Mouse (Mus musculus) spleen, adult 2 months (tissue): ENCODE data around the gene Cpsf7. TPM values are rescaled to one million over a fixed set of nuclear protein-coding genes. Genes with fewer than 3 reads are reported as not detected.

Experiments used
- DNase-seq, 2 experiments: peaks; one replicate each; pipeline versions ENCODE4 v3.0.0 to v3.0.0-alpha.2; 2012 to 2021; ENCODE audit warnings: low spot score in 2 of 2, low read depth in 1 of 2
- H3K27ac ChIP-seq: fragments of 200-500 bp; 2 replicates; pipeline ENCODE4 v1.5.1; 2012; ENCODE audit warnings: low read length, inconsistent platforms; ENCODE audit not compliant: insufficient read depth
- H3K27me3 ChIP-seq: fragments of 200-500 bp; 2 replicates; pipeline ENCODE4 v1.6.1; 2012; ENCODE audit warnings: mild to moderate bottlenecking, moderate library complexity, low read length, inconsistent platforms; ENCODE audit not compliant: control insufficient read depth, insufficient read depth
- H3K36me3 ChIP-seq: fragments of 200-500 bp; 2 replicates; pipeline ENCODE4 v1.6.1; 2012; ENCODE audit warnings: mild to moderate bottlenecking, low read length, inconsistent platforms; ENCODE audit not compliant: control insufficient read depth, insufficient read depth
- H3K4me1 ChIP-seq: fragments of 200-500 bp; 2 replicates; pipeline ENCODE4 v1.6.1; 2011; ENCODE audit warnings: inconsistent platforms; ENCODE audit not compliant: control insufficient read depth, insufficient read depth, insufficient read length
- H3K4me3 ChIP-seq: fragments of 200-500 bp; 2 replicates; pipeline ENCODE4 v1.5.1; 2011; ENCODE audit warnings: mild to moderate bottlenecking, inconsistent platforms; ENCODE audit not compliant: insufficient read depth, insufficient read length; ENCODE audit errors: extremely low read depth
- CTCF ChIP-seq: fragments of 200-500 bp; IDR thresholded peaks from 2 replicates; pipeline ENCODE4 v1.5.1; 2011; ENCODE audit warnings: mild to moderate bottlenecking, inconsistent platforms; ENCODE audit not compliant: insufficient read depth, insufficient read length, insufficient replicate concordance; ENCODE audit errors: extremely low read depth
- POLR2A ChIP-seq: fragments of 200-500 bp; IDR thresholded peaks from 2 replicates; pipeline ENCODE4 v1.6.1; 2011; ENCODE audit warnings: low read depth, low read length, inconsistent platforms
- WGBS: fragments of 180-500 bp; shearing (Covaris S2); methylation state at CpG from one replicate; pipeline ENCODE4 v1.1.7; 2018; 5-methylcytosine and 5-hydroxymethylcytosine counted together
- polyA plus RNA-seq: library from polyadenylated mRNA; depleted of rRNA; stranded (reverse); fragments of >200 nt; gene quantifications from 2 replicates; pipeline ENCODE4 v1.2.3, GENCODE M21; 2012

Gene Cpsf7
- polyA plus RNA-seq, 1 experiment: 39.9 TPM

DNA sequence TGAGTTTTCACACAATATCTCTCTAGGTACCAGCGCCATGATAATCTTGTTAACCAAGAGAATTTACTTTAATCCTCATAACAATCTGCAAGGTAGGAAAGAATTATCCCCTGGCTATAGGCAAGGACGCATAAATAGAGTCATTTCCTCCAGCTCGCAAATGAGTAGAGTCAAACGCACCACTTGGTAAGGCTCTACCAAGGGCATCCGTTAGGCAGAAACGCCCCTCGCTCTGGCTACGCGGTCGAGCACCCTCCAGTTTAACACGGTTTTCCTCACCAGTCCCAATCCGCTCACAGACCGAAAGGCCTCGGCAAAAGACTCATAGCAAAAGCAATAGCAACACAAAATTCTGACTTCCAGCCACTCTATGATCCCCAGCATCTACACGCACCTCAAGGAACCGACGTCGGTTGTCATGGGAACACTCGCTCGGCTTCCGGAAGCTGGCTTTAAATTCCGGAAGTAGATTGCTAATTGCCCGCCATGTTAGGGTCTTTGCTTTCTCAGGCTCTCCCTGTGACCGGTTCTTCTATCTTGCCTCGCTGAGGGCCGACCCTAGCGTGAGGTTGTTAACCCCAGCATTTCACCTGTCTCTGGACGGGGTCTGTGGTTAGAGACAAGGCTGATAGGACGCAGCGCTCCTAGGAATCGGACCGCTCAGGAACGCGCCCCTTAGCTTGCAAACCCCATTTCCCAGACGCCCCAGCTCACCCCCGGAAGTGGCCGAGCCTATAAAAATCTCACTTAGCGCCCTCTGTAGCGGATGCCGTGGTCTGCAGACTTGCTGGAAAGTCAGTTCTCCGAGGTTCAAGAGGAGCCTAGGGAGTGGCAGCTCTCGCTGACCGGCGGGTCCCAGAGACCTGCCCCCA lies 51.9 kb downstream of the Cpsf7 start, which contains the start of the genes Cyb561a3 and Tmem138:
Gene Cyb561a3 (plus strand): TSS at position 483 of the 872 bp plus-strand sequence.
Gene Tmem138 (minus strand): TSS at position 673 of the 872 bp plus-strand sequence.
- H3K27ac ChIP-seq: peak within 1 kb of the TSS; percentile 93
- DNase-seq: peak; percentile 90 to 95
- peaks cover 10% of the 10 kb centered on the region for H3K36me3 ChIP-seq
- under 1% methylated on average over 44 of the region's 44 CpGs for WGBS
- no peaks in the 10 kb centered on the region for H3K27me3 ChIP-seq
- H3K4me1 ChIP-seq: peaks cover 2% of the 10 kb centered on the region; the same call in 1 of the 2 replicates
- TF ChIP-seq CTCF: peak; percentile 35; the same call in 1 of the 2 replicates
- peak; percentile 83 for TF ChIP-seq POLR2A
- peak within 1 kb of the TSS; percentile 92 for H3K4me3 ChIP-seq

DNA sequence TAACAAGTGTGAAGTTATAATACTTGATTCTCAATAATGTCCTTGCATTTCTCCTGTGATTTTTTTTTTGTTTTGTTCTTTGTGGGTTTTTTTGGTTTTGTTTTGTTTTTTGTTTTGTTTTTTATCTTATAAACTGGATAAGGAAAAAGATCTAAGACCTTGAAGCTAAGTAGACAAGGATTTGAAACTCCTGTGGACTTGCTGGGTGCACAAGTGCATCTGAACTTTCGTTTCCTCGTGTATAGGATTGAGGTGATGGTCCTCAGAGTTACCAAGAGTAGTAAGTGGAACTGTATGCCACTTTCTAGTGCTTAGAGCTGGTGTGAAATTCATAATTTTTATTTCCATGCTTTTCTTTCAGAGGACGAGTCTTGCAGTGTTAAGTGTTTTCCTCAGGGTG lies 55.0 kb downstream of the Cpsf7 start:
- 32% methylated on average over 3 of the region's 3 CpGs for WGBS
- H3K4me1 ChIP-seq: peaks cover 8% of the 10 kb centered on the region; the same call in 1 of the 2 replicates
- no peak for TF ChIP-seq POLR2A
- no peak for TF ChIP-seq CTCF
- peak overlapping the region; percentile 76 for H3K27ac ChIP-seq
- H3K27me3 ChIP-seq: no peaks in the 10 kb centered on the region
- H3K4me3 ChIP-seq: no peak overlapping the region
- DNase-seq: no peak
- H3K36me3 ChIP-seq: peaks cover 6% of the 10 kb centered on the region; the same call in 1 of the 2 replicates

DNA sequence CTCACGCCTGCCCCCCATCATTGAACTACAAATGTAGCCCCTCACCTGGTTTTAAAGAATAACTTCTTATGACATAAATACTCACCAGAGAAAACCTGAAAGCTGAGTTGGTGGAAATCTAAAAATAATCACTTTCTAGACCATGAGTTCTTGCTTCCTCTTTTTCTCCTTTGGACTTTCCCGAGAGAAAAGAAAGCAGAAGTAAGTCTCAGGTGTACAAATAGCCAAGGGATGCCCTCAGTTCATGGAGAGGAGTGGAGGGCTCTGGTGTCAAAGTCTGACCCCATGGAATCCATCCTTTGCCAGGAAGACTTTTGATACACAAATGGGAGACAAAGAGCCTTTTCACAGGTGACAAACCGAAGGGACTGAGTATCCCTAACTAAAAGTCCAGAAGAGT lies 55.7 kb downstream of the Cpsf7 start:
- peak in 1 of 2 experiments; percentile 67 for DNase-seq
- TF ChIP-seq CTCF: no peak
- no peak for TF ChIP-seq POLR2A
- Histone ChIP-seq H3K27ac (peak overlapping the region; percentile 80), H3K36me3 (peaks cover 6% of the 10 kb centered on the region; the same call in 1 of the 2 replicates), H3K4me3 (no peak overlapping the region), H3K4me1 (peaks cover 8% of the 10 kb centered on the region; the same call in 1 of the 2 replicates), H3K27me3 (no peaks in the 10 kb centered on the region)
- WGBS: 22% methylated on average over 3 of the region's 3 CpGs

DNA sequence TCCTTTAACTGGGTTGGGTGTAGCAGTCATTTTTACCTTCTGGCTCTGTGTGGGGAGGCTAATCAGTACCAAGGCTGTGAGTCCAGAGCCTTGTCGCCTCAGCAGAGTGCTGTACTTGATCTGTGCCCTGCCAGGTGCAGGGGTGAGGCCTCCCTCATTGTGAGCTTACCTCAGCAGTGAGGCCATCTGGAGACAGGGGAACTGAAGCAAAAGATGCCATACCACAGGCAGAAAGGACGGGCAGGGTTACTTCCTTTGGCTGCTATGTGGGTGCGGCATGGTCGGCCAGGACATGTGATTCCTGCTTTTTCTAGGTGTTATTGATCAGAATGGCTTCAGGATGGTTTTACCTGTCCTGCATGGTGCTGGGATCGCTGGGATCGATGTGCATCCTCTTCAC lies 56.9 kb downstream of the Cpsf7 start:
- no peaks in the 10 kb centered on the region for H3K27me3 ChIP-seq
- peaks cover 11% of the 10 kb centered on the region for H3K36me3 ChIP-seq
- H3K4me1 ChIP-seq: peaks cover 8% of the 10 kb centered on the region; the same call in 1 of the 2 replicates
- TF ChIP-seq CTCF (no peak), POLR2A (peak; percentile 10; the same call in 1 of the 2 replicates)
- peak; percentile 46 to 81 for DNase-seq
- H3K27ac ChIP-seq: peak overlapping the region; percentile 80
- WGBS: 54% methylated on average over 6 of the region's 6 CpGs
- peak overlapping the region; percentile 35; the same call in 1 of the 2 replicates for H3K4me3 ChIP-seq

DNA sequence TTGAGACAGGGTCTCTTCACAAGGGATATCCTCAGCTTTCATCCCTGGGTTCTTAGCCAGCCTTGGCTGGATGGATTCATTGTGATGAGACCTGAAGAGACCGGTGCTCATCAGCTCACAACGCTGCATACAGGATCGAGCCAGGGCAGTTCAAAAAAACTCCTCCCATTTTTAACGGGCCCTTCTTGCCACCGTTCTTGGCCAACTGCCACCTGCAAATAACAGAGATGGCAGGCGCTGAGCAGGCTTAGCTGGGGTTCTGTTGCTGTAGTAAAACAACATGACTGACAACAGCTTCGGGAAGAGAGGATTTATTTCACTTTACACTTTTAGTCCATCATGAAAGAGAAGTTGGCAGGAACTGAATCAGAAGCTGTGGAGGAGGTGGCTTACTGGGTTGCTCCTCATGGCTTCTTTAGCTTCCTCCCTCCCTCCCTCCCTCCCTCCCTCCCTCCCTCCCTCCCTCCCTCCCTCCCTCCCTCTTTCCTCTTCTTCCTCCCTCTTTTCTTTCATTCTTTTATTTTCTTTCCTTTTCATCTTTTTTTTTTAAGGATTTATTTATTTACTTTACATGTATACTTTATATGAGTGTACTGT lies 58.6 kb downstream of the Cpsf7 start:
- Histone ChIP-seq H3K27me3 (no peaks in the 10 kb centered on the region), H3K36me3 (peaks cover 22% of the 10 kb centered on the region), H3K4me1 (peaks cover 8% of the 10 kb centered on the region; the same call in 1 of the 2 replicates), H3K4me3 (no peak overlapping the region), H3K27ac (peak overlapping the region; percentile 71)
- TF ChIP-seq POLR2A (no peak), CTCF (no peak)
- 10% methylated on average over 7 of the region's 7 CpGs for WGBS
- DNase-seq: no peak

DNA sequence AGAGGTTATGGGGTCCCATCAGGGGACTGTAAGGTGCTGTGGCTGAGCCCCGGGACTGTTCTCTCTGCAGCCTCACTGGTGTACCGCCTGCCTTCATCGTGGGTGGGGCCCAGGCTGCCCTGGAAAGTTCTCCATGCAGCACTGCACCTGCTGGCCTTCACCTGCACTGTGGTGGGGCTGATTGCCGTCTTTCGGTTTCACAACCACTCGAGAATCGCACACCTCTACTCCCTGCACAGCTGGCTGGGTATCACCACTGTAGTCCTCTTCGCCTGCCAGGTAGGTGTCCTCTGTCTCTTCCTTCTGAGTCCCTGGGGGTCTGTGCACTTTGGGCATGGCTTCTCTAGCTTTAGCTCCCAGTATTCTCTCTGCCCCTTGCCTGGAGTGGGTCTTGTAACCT lies 60.0 kb downstream of the Cpsf7 start:
- Histone ChIP-seq H3K27me3 (no peaks in the 10 kb centered on the region), H3K4me1 (peaks cover 6% of the 10 kb centered on the region; the same call in 1 of the 2 replicates), H3K36me3 (peaks cover 31% of the 10 kb centered on the region), H3K4me3 (no peak overlapping the region), H3K27ac (peak overlapping the region; percentile 19; the same call in 1 of the 2 replicates)
- DNase-seq: peak; percentile 40 to 85
- TF ChIP-seq CTCF (no peak), POLR2A (no peak)
- WGBS: 29% methylated on average over 8 of the region's 8 CpGs
